Mouse (Mus musculus) midbrain, embryonic 11.5 days (tissue): Measurements from ENCODE around the gene Hpf1. TPM values are rescaled to one million over a fixed set of nuclear protein-coding genes. Genes with fewer than 3 reads are reported as not detected.

ENCODE experiments used
- ATAC-seq: fragments of 200-750 bp; cut with Nextera tagmentation; 2 replicates; pipeline ENCODE4 v1.8.0; 2017; ENCODE audit warnings: moderate TSS enrichment, moderate library complexity; ENCODE audit not compliant: low FRiP score
- DNase-seq: peaks from one replicate; pipeline ENCODE4 v3.0.0; 2015; ENCODE audit warnings: low spot score; ENCODE audit errors: missing footprints
- H3K27ac ChIP-seq: fragments of 300-500 bp; sonication (generic); 2 replicates; pipeline ENCODE4 v1.5.1; 2014; ENCODE audit warnings: low read depth, low read length
- H3K27me3 ChIP-seq: fragments of 300-500 bp; sonication (generic); 2 replicates; pipeline ENCODE4 v1.6.1; 2014; ENCODE audit warnings: mild to moderate bottlenecking, low read length, moderate library complexity, mixed read lengths; ENCODE audit not compliant: control insufficient read depth, insufficient read depth
- H3K36me3 ChIP-seq: fragments of 300-500 bp; sonication (generic); 2 replicates; pipeline ENCODE4 v1.6.1; 2014; ENCODE audit warnings: mild to moderate bottlenecking, low read length, moderate library complexity, mixed read lengths; ENCODE audit not compliant: control insufficient read depth, insufficient read depth
- H3K4me1 ChIP-seq: fragments of 300-500 bp; sonication (generic); 2 replicates; pipeline ENCODE4 v1.6.1; 2014; ENCODE audit warnings: low read length; ENCODE audit not compliant: control insufficient read depth, insufficient read depth
- H3K4me2 ChIP-seq: fragments of 300-500 bp; sonication (generic); 2 replicates; pipeline ENCODE4 v1.6.1; 2014; ENCODE audit warnings: mild to moderate bottlenecking, moderate library complexity
- H3K4me3 ChIP-seq: fragments of 300-500 bp; sonication (generic); 2 replicates; pipeline ENCODE4 v1.5.1; 2014; ENCODE audit warnings: low read depth, low read length
- H3K9ac ChIP-seq: fragments of 300-500 bp; sonication (generic); 2 replicates; pipeline ENCODE4 v1.6.1; 2014; ENCODE audit warnings: low read length
- H3K9me3 ChIP-seq: fragments of 300-500 bp; sonication (generic); 2 replicates; pipeline ENCODE4 v1.6.1; 2016; ENCODE audit warnings: low read length; ENCODE audit not compliant: control insufficient read depth
- WGBS: fragments of 180-500 bp; shearing (Covaris S2); extraction: QIAGEN DNeasy Blood & Tissue Kit; methylation state at CpG from one replicate; pipeline ENCODE4 v1.1.7; 2014; 5-methylcytosine and 5-hydroxymethylcytosine counted together
- polyA plus RNA-seq: library from polyadenylated mRNA; unstranded; fragments of >200 nt; fragmentation: Nextera tagmentation; extraction: Ambion mirVana; gene quantifications from 2 replicates; pipeline ENCODE4 v1.2.1, GENCODE M21; 2014

The Hpf1 gene
- polyA plus RNA-seq, 1 experiment from 2014 or later: 138 TPM

DNA sequence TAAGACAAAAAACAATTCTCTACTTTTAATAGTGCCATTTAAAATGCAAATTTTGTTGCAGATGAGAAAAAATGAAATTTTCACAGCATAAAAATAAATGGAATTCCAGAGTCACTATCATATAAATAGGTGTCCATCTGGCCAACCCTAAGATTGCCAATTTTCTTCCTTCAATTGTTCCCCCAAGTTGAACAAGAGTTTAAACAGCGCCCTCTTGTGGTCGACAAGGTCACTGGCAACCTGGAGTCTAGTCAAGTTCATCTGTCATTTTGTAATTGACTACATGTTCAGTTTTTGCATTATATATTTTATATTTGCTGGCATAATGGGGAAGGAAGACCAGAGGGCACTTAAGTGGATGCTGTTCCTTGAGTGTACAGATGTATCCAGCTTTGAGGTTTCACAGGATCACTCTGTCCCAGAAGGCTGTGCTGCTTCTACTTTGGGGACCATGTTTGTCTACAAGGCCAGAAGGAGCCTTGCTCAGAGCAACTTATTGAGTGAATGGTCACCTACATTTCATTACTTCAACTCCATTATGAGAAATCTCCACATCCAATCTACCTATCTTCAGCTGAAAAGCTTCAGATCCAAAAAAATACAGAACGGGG, 24.6 kb upstream of the Hpf1 start:
- Histone ChIP-seq H3K27me3 (no peaks in the 10 kb centered on the region), H3K9ac (no peak overlapping the region), H3K4me1 (no peaks in the 10 kb centered on the region), H3K4me3 (no peak overlapping the region), H3K27ac (no peak overlapping the region), H3K4me2 (no peak overlapping the region), H3K9me3 (no peaks in the 10 kb centered on the region), H3K36me3 (no peaks in the 10 kb centered on the region)
- WGBS: 34% methylated on average over 3 of the region's 3 CpGs
- ATAC-seq (peak; percentile 45; the same call in 1 of the 2 replicates), DNase-seq (peak; percentile 90)

DNA sequence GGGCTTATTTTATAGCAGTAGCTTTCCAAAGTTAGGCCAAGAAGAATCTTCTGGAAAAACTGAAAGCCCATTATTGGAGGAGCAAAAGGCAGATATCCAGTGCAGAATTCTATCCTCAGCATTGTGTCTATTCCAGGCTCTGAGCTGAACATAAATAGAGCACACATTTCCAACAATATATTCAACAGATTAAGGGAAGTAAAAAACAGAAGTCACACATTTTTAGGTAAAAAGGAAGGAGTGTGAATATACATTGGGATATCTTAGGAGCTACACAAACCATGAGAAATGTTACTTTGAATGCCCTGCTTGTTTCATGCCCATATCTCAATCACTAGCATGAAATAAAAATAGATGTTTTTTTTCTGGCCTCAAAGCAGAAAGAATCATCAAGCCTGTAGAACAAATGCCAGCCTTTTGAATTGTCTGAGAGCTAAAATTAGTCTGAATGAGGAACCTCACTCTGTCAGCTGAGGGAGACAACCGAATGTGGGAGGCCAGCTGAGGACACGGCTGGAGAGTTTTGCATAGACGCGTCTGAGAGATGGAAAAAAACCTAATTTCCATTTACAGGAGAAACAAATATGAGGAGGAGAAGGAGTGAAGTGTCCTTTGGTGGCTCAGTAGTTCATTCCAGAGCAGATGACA, 22.6 kb upstream of the Hpf1 start:
- H3K9me3 ChIP-seq: no peaks in the 10 kb centered on the region
- 75% methylated on average over 4 of the region's 4 CpGs for WGBS
- DNase-seq: no peak
- no peak overlapping the region for H3K27ac ChIP-seq
- no peak overlapping the region for H3K4me2 ChIP-seq
- H3K4me1 ChIP-seq: no peaks in the 10 kb centered on the region
- no peak for ATAC-seq
- no peaks in the 10 kb centered on the region for H3K36me3 ChIP-seq
- no peak overlapping the region for H3K9ac ChIP-seq
- H3K4me3 ChIP-seq: no peak overlapping the region
- H3K27me3 ChIP-seq: no peaks in the 10 kb centered on the region

DNA sequence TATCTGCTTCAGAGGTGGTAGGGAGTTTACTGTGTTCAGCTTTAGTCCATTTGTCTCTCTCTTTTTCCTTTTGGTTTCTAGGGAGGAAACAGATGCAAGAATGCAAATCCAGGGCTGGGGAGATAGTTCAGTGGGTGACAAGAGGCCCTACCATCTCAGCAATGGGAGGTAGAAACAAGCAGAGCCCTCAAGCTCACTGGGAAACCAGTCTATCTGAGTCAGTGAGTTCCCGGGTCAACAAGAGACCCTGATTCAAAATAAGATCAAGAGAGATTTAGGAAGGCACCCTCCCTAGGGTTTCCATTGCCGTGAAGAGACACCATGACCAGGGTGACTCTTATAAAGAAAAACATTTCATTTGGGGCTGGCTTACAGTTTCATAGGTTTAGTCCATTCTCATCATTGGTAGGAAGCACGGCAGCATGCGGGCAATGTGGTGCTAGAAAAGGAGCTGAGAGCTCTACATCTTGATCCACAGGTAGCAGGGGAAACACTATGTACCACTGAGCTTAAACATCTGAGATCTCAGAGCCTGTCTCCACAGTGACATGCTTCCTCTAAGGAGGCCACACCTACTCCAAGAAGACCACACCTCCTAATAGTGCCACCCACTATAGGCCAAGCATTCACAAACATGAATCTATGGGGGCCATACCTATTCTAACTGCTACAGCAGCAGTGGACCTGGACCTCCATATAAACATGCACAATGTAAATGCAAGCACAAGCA, 21.8 kb upstream of the Hpf1 start:
- WGBS: 84% methylated on average over 4 of the region's 4 CpGs
- Histone ChIP-seq H3K4me2 (no peak overlapping the region), H3K9ac (no peak overlapping the region), H3K27ac (no peak overlapping the region), H3K36me3 (no peaks in the 10 kb centered on the region), H3K9me3 (no peaks in the 10 kb centered on the region), H3K4me3 (no peak overlapping the region), H3K4me1 (no peaks in the 10 kb centered on the region), H3K27me3 (no peaks in the 10 kb centered on the region)
- ATAC-seq (no peak), DNase-seq (no peak)

DNA sequence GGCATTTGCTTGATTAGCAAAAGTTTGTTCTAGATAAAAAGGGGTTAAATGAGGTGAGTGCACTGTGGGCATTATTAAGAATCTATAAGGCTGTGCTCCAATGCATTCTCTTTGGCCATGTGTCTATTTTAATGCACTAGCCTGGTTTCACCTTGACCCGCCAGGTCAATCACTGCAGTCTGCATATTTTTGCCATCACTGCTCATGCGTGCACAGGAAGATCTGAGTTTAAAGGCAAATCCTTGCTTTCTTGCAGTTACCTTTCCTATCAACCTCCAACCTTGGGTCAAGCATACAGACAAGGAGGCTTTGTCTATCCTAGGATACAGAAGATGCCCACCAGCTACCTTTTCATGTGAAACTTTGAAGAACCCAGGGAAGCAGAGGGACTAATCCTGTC, 20.5 kb upstream of the Hpf1 start:
- WGBS: 91% methylated on average over 2 of the region's 2 CpGs
- no peak overlapping the region for H3K9ac ChIP-seq
- no peak for DNase-seq
- ATAC-seq: no peak
- H3K27me3 ChIP-seq: no peaks in the 10 kb centered on the region
- no peaks in the 10 kb centered on the region for H3K36me3 ChIP-seq
- no peaks in the 10 kb centered on the region for H3K9me3 ChIP-seq
- H3K4me2 ChIP-seq: no peak overlapping the region
- no peak overlapping the region for H3K27ac ChIP-seq
- H3K4me3 ChIP-seq: no peak overlapping the region
- no peaks in the 10 kb centered on the region for H3K4me1 ChIP-seq

GRCm38 (mm10) chr8:60870231-60871193, 19.7 kb upstream of the Hpf1 start:
- Histone ChIP-seq H3K36me3 (no peaks in the 10 kb centered on the region), H3K4me1 (no peaks in the 10 kb centered on the region), H3K9ac (no peak overlapping the region), H3K27me3 (no peaks in the 10 kb centered on the region), H3K4me3 (no peak overlapping the region), H3K4me2 (no peak overlapping the region), H3K27ac (no peak overlapping the region), H3K9me3 (no peaks in the 10 kb centered on the region)
- ATAC-seq (no peak), DNase-seq (no peak)
- WGBS: 90% methylated on average over 13 of the region's 13 CpGs

- DNase-seq (no peak), ATAC-seq (no peak)
- no peak overlapping the region for H3K9ac ChIP-seq
- no peak overlapping the region for H3K4me2 ChIP-seq
- H3K27ac ChIP-seq: no peak overlapping the region
- H3K36me3 ChIP-seq: no peaks in the 10 kb centered on the region
- H3K4me1 ChIP-seq: no peaks in the 10 kb centered on the region
- WGBS: 79% methylated on average over 2 of the region's 2 CpGs
- no peak overlapping the region for H3K4me3 ChIP-seq
- H3K9me3 ChIP-seq: no peaks in the 10 kb centered on the region
- no peaks in the 10 kb centered on the region for H3K27me3 ChIP-seq
Measured at GRCm38 (mm10) chr8:60878617-60879016, 11.6 kb upstream of the Hpf1 start.

DNA sequence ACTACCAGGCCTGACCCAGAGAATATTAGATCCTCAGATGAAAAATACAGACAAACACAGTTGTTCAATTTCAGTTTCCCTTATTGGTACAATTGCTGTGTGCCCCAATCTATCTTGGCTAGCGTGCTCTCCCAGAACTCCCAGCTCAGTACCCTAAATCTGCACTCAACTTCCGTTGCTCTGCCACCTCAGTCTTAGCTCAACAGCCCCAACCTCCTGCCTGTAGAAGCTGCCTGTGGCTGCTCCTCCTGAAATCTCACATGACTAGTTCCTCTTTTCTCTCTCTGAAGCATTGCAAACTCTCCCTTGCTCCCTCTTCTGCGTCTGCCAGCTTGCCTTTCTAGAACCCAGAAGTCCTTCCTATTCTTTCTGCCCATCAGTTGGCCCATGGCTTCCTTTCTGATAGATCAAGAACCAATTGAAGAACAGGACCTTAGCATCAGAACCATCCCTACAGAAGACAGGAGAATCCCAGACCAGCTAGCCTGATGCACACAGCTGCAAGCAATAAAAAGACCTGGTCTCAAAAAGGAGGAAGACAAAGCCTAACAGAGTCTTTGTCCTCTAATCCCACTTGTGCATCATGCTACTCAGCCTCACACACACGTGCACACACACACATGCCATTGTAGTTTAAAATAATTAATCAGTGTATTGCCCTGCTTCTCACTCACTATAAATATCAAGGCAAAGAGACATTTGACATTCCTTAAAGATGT, 6.6 kb upstream of the Hpf1 start:
- H3K9ac ChIP-seq: no peak overlapping the region
- H3K27ac ChIP-seq: no peak overlapping the region
- H3K27me3 ChIP-seq: no peaks in the 10 kb centered on the region
- H3K9me3 ChIP-seq: no peaks in the 10 kb centered on the region
- WGBS: 76% methylated on average over 4 of the region's 4 CpGs
- no peaks in the 10 kb centered on the region for H3K36me3 ChIP-seq
- no peak overlapping the region for H3K4me3 ChIP-seq
- no peaks in the 10 kb centered on the region for H3K4me1 ChIP-seq
- no peak for DNase-seq
- ATAC-seq: no peak
- no peak overlapping the region for H3K4me2 ChIP-seq

DNA sequence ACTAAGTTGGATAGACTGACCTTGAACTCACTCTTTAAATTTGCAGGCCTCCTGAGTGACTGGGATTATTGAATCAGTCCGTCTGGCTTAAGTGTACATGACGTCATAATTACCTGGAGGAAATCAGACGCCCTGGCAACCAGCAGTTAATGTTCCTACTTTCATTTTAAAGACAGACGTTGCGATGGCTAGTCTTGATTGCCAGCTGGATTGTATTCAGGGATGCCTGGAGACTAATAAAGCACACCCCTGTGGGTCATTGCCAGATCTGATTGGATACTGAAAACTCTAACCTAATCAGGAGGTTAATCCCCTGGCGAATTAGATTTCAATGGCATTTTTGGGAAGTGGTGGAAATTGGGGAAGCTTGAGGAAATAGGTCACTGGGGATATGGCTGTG, 3.5 kb upstream of the Hpf1 start:
- H3K36me3 ChIP-seq: no peaks in the 10 kb centered on the region
- DNase-seq (no peak), ATAC-seq (no peak)
- H3K4me2 ChIP-seq: no peak overlapping the region
- no peak overlapping the region for H3K9ac ChIP-seq
- H3K27ac ChIP-seq: no peak overlapping the region
- H3K4me3 ChIP-seq: no peak overlapping the region
- no peaks in the 10 kb centered on the region for H3K9me3 ChIP-seq
- H3K4me1 ChIP-seq: peaks cover 7% of the 10 kb centered on the region; the same call in 1 of the 2 replicates
- 55% methylated on average over 6 of the region's 6 CpGs for WGBS
- H3K27me3 ChIP-seq: no peaks in the 10 kb centered on the region
